Mouse (Mus musculus) lung, adult 18-20 months (tissue): Measurements from ENCODE around the gene Svs1.
"Not testable (repeated sequence)": the region's sequence is repeated elsewhere in the genome, so short reads cannot be mapped to it uniquely, and the experiment has no call there.

Experiments used
- DNase-seq, 2 experiments: peaks; one replicate each; pipeline ENCODE4 v3.0.0; 2022; ENCODE audit warnings: mixed read lengths in 2 of 2

The Svs1 gene

DNA sequence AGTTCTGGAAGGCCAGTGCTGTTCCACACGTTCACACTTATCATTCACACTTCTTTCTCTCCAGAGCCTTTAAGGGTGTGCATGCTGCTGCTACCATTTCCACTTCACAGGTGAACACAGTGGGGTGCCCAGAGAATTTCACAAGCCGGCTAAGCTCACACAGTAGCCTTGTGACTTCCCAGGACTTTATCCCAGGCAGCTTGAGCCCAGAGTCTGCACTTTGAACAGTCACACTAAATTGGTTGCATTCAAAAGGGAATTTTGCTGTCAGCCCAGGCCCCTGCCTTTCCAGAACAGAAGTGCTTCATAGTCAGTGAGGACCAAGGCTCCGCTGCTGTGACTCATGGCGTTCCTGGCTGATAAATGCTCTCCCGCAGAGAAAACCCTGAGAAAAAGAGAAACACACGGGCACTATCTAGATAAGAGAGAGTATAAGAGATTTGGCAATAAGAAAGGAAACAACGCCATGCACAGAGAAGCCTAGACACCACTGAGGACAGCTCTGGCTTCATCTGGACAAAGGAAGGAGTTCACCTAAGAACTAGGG lies at the start of gene Svs1:
TSS of gene Svs1 (plus strand) at position 418 of the 547 bp plus-strand sequence.
- no peak for DNase-seq

DNA sequence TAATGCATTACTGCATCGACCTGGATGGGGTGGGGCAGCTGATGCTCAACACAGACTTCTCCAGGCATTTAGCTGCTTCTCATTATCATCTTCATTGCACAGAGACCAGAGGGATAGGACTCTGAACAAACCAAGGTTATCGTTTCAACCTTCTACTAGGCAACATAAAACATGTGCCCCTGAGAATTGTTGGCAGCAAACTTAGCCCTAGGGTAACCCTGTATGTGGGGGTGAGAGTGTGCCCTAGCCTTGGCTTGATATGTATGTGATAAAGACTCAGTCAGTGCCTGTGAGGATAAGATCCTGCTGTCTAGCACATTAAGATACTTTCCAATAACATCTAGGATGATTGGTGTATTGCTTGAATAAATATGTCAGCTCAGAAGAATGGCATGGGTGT lies 37.1 kb upstream of the Svs1 start:
- no peak for DNase-seq

DNA sequence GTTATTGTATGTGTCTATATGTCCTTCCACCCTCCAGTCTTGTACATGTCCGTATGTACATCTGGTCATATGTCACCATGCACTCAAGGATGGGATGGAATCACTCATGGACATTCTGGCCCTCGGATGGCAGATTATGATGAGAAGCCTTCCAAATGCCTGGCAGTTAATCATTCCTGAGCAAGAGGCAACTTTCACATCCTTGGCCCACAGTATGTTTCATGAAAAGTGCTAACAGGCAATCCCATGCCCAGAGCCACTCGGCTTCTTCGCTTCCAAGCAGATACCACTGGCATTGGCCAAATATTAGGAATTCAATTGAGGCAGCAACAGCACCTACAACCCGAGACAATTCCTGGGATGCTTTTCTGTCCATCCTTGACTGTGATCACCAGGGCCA lies 36.0 kb upstream of the Svs1 start:
- no peak for DNase-seq

DNA sequence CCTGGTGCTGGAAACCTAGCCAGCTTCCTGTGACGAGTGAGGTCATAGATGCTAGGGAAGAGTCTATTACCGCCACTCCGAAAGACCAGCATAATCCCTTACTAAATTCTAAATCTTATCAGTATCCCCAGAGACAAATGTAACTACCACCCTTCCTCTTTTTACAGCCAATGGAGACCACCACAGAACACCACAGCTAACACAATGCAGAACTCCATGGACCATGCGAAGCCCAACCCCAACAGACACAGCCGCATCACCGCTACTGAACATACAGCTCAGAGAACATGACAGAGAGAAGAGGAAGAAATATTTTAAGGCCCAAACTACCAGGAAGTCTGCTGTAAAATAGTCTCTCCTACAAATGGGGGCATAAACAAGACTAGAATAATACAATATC lies 35.0 kb upstream of the Svs1 start:
- no peak for DNase-seq

DNA sequence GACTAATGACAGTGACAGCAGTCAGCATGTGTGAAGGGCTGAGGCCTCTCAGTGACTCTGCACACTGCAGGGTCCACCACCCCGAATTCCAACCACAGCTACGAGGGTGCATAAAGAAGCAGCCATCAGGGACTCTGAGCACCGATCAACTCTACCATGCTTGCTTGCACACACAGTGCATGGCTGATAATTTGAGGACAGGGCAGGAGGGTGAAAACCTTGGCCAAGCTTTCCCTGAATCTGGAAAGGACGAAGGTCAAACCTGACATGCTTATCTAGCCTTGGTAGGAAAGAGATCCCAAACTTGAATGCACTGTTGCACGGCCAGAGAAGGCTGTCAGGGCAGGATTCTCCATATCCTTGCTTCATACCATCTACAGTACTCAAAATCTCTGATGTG lies 33.4 kb upstream of the Svs1 start:
- no peak for DNase-seq

DNA sequence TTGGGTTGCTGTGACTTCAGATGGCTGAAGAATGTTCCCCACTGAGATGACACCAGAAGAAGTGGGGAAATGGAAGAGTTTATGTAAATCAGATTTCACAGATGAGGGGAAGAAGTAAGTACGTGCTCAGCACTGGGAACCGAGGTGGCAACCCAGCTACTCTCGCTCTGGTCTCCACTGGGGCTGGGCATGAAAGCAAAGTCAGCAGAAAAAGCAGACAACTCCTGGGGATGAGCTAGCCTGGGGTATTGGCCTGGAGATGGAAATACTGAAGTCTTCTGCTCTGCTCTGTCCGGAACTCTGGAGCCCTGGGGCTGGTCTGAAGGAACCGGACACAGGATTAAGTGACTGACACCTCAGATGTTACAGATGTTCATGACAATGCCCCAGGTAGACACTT lies 32.5 kb upstream of the Svs1 start:
- no peak for DNase-seq

DNA sequence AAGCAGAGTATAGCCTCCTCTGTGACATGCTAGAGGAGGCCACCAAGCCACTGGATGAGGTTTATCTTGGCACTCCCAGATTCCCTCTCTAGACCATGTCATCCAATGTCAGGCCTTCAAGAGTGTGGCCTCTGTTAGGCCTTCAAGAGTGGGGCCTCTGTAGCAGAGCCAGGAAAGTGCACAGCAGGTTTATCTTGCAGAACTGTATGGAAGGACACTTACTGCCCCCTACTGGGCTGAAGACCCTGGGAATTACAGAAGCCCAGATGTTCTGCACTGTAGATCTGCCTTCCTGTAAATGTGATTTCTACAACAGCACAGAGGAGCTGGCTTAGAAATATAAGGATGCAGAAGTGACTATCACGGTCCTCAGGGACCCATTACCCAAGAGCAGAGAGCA lies 31.7 kb upstream of the Svs1 start:
- DNase-seq: peak; percentile 20 to 48

DNA sequence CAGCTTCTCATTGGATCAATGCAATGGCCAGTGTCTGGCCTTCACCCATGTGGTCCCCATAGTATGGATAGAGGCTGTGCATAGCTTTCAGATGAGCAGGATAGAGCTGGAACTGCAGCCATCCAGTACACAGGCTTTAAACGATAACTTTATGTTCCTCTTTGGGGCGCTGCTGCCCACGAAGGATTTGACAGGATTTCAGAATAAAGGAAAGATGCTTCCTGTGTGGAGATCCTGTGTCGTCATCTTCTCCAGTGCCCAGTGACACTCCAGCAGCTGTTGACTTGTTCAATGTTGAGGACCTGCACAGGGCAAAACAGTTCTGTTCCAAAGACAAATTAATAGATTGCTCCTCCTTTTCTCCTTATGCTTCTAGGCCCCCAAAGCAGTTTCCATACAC lies 29.9 kb upstream of the Svs1 start:
- DNase-seq: no peak

DNA sequence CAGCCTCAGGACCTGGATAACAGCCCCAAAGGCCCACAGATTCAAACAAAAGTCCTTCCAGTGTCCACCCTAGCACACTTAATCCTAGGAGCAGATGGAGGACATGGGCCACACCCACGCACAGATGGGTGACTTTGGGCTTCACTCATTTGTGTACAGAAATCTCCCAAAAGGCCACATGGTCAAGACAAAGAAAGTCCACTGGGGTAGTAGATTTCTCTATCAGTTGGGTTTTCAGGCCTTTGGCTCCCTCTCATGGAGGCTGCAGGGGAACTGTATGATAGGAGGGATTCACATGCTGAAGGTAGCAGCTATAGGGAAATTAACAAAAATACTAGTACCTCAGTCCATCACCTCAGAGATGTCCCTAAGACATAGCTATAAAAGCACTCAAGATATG lies 28.6 kb upstream of the Svs1 start:
- no peak for DNase-seq

DNA sequence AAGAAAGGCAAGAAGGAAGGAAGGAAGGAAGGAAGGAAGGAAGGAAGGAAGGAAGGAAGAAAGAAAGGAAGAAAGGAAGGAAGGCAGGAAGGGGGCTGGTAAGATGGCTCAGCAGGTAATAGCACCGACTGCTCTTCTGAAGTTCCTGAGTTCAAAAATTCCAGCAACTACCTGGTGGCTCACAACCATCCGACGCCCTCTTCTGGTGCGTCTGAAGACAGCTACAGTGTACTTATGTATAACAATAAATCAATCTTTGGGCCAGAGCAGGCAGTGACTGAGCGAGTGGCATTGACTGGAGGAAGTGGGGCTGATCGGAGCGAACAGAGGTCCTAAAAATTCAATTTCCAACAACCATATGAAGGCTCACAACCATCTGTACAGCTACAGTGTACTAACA lies 27.5 kb upstream of the Svs1 start:
- not testable (repeated sequence) for DNase-seq

DNA sequence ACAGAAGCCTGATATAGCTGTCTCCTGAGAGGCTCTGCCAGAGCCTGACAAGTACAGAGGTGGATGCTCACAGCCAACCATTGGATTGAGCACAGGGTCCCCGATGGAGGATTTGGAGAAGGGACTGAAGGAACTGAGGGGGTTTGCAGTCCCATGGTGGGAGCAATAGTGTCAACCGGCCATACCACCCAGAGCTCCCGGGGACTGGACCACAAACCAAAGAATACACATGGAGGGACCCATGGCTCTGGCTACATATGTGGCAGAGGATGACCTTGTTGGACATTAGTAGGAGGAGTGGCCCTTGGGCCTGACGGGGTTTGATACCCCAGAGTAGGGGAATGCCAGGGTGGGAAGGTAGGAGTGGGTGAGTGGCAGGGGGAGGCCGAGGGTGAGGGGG lies 20.0 kb upstream of the Svs1 start:
- DNase-seq: not testable (repeated sequence)

DNA sequence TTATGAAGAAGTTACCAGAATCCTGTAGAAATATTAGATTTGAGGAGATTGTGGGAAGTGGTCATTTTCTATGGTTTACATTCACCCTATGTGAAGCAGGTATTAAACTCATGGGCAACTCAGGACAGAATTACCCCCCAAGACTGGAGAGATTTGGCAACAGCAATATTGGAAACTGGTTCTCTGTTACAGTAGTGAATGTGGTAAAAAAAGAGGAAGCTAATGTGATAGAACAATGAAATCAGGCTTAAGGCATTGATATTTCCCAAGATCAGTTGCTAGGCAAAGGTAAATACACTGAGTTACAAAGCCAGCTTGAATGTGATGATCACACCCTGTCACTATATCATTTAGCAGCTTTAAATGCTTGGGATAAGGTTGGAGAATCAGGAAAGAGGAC lies 18.8 kb upstream of the Svs1 start:
- DNase-seq: no peak

DNA sequence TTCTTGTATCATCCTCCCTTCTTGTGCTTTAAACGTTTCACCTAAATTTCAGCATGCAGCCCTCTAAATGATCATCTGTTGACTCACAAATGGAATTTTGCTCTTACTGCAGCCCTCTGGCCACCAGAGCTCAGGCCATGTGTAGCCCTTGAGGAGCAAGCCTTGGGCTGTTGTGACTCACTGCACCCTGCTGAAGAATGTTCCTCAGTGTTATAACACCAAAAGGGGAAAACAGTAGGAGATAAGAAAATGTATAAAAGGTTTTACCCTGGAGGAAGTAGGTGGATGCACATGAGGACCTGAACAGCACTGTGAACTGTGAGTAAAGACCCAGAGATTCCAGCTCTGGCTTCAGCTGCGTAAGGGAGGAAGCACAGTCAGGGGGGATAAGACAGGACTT lies 12.0 kb upstream of the Svs1 start, which contains the start of gene Doxl2:
TSS of gene Doxl2 (plus strand) at position 301 of the 400 bp plus-strand sequence.
- DNase-seq: no peak

DNA sequence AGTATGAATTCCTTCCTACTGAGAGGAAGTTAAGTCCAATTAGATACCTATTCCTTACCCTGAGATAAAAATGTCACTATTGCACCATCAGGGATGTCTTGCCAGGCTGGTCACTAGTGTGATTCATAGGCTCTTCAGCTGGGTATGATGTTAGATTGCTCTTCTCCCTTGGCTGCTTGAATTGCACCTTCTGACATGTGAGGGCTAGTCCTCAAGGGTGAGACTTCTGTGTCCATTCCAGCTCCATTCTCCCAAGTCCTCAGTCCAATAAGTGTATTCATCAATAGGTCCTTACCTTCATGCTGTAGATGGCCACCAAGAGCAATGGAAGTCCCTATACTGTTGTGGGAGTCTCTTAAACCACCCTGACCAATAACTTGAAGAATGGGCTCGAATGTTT lies 7.0 kb upstream of the Svs1 start:
- DNase-seq: no peak

DNA sequence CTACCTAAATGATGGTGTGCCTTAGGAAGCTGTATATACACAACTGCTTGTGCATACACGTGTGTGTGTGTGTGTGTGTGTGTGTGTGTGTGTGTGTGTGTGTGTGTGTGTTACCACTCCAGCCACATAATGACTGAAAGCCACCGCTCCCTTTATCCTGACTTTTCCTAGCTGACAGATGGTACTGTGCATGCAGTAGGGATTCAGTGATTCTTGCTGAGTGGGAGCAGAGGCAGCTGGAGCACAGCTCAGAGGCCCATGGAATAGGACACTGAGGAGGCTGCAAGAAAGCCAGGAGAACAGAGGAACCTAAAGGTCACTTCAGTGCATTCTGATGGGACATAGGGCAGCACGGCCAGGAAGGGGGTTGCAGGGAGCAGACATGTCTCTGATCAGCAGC lies 4.4 kb upstream of the Svs1 start:
- DNase-seq: no peak

DNA sequence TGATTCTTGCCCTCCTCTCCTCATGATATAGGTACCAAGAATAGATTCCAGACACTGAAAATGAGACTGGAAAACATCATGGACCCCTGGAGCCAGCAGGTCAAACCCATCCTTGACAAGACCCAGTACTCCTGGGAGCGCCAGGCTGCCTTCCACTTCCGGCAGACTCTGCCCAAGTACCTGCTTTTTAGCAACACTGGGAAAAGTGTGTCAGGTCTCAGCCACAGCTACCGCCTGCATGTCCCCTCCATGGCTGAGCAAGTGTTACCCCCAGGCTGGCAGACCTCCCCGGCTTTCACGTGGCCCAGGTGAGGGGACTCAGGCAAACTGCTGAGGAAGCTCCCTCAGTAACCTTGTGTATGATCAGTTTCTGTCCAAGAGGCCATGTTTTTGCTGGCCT lies 3.3 kb downstream of the Svs1 start:
- DNase-seq: no peak

DNA sequence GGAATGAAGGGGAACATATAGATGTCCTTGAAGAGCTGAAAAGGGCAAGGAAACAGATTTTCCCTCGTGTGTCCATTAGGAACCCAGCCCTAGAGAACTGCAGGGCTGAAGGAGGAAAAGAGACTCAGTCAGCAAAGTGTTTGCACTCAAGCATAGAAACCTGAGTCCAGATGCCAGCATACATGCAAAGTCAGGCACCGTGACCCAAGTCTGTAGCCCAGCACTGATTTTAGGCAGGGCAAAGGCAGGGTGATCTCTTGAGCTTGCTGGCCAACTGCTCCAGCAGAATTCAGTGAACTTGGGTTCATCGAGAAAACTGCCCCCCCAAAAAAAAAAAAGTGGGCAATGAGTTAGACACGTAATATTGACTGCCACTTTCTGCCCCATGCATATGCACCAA lies 5.3 kb downstream of the Svs1 start:
- DNase-seq: no peak

DNA sequence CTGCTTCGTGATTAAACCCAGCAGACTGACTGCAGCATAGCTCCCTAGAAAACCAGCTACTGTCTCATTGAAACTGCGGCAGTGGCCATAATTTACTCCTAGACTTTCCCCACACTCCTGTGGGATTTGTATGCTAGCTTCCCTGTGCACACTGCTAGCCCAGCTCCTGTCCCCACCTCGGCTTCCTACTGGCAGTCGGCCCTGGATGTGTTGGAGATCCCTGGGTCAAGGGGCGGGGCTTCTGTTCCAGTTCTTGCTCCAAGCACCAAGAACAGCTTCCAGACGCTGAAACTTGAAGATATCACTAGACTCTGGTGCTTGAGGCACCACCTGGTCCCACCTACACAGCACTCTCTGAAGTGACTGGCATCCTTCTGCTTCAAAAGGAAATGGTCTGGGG lies 11.5 kb downstream of the Svs1 start:
- no peak for DNase-seq

DNA sequence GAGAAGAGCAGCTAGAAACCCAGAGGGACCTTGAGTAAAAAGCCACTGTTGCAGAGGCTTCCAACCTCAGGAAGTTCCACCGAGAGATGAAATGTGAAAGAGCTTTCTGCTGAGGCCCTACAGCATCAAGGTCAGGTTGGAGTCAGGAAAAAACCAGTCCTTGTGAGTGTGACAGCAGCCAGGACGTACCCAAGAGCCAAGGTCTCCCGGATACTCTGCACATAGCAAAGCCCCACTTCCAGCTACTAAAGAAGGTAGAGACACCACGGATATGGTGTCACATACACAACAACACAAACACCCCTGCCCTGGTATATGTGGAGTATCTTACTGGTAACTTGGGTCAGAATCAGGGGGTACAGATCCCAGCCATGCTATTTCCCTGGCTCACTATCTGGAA lies 12.1 kb downstream of the Svs1 start:
- DNase-seq: no peak

DNA sequence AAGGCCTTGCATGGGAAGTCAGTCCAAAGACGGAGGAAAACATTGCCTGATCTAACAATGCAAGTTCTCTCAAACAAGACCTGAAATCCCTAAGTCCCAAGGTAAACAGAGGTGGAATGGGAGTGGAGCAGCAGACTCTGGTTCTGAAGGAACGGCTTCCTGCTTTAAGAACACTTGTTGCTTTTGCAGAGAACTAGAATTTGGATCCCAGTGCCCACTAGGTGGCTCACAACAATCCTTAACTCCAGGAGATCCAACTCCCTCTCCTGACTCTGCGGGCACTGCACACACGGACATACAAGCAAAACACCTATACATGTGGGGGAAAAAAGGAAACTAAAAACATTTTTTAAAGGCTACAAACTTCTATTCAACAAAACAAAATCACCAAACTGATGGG lies 16.7 kb downstream of the Svs1 start:
- DNase-seq: no peak

DNA sequence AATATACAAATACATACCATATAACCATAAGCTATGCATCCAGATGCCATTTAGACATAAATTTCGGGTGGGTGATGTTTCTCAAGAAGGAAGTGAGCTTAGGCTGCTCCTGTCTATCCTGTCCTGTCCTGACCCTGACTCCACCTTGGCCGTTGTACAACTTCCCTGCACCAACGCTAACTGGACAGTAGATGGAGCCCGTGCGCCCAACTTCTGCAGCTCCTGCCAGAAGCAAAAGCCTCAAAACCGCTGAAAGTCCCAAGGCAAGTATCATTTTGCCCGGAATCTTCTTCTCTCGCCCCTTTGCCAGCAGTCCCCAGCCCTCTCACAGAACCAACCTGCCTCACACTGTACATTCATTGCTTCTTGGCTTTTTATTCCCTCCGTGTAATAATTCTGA lies 21.3 kb downstream of the Svs1 start:
- DNase-seq: peak; percentile 35 to 55

DNA sequence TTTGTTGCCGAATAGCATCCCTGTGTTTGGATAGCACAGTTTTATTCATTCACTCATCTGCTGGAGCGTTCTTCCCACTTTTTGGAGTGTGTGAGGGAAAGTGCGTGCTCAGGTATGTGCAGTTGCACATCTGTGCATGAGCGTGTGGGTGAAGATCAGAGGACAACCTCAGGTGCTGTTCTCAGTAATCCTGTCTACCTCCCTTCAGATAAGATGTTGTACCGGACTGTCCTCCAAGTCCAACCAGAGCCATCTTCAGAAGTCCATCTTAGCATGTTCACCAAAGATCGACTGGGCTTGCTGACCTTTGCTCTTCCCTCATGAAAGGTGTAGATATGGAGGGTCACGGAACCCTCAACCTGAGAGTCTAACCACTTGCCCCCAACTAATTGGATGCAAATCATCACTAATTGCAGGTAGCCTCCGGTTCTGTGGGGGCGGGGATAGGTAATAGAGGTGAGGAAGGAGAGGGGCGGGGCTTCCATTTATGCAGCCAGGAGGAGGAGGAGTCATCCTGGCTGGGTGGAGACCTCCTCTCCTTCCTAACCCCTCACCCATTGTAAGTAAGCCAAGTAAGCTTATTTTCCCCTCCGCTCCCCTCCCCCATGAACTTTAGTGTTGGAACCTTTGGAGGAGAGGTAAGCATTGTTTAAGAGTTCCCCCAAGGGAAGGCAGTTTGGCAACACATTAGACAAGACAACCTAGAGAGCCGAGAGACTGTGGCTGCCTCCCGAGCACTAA lies 21.9 kb downstream of the Svs1 start:
- no peak for DNase-seq

DNA sequence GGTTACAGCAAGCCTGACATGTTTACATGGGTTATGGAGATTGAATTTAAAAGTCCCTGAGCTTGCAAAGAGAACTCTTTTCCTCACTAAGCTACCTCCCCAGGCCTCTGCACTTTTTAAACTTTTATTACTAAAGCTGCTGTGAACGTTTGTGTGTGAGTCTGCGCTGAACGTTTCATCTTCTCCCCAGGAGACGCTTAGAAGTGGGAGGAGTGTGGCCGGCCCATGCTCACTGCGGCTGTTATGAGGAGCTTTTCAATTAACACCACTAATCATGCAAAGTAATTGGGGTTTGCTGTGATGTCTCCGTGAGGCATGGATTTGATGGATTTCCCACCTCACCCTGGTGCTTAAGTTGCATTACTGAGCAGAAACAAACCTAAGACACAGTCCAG lies 22.5 kb downstream of the Svs1 start:
- DNase-seq: no peak

DNA sequence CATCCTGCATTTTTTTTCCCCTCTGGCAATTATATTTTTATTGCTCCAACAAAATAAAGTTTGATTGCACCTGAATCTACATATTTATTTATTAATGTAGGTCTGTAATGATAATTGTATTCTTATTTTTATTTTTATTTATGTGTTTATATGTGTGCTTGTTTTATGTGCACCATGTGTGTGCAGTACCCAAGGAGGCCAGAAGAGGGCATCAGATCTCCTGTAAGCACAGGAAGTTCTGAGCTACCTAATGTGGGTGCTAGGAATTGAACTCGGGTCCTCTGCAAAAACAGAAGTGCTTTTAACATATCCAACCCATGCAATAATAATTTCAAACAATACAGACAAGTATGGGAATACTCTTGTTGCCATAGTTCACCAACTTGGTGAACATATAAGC lies 23.0 kb downstream of the Svs1 start:
- no peak for DNase-seq

DNA sequence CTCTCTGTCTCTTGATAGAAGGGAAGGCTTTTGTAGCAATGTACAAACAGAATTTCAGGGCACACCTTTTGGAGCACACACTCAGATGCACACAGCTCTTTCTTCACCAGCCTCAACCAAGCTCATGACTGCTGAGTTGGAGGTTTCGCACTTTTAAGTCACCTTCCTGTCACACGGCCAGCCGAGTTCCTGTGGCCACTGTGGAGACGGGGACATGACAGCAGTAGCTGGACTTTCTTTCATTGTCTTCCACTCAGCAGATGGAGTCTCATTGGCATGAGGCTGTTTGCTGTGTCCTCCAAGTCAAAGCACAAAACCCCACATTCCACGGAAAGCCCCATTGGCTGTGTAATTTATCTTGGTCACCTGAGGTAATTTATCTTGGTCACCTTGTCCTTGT lies 24.5 kb downstream of the Svs1 start:
- no peak for DNase-seq
